Mouse (Mus musculus) MEL (cell line): ENCODE measurements around the gene Ikbkg. TPM values are rescaled to one million over a fixed set of nuclear protein-coding genes. Genes with fewer than 3 reads are reported as not detected.
"Not testable (repeated sequence)": the region's sequence is repeated elsewhere in the genome, so short reads cannot be mapped to it uniquely, and the experiment has no call there.

Experiments
- DNase-seq: peaks from one replicate; pipeline ENCODE4 v3.0.0; 2011; ENCODE audit warnings: low read depth, low spot score
- H3K27ac ChIP-seq: 2 replicates; pipeline ENCODE4 v1.5.1; 2012; ENCODE audit warnings: low read depth, mild to moderate bottlenecking, control low read depth, low read length, moderate library complexity; ENCODE audit not compliant: control insufficient read depth
- H3K27me3 ChIP-seq, 2 experiments: fragments of 150-350 bp in 1 of 2; sonication (generic) in 1 of 2; 2 replicates each; pipeline ENCODE4 v1.6.1; 2012; ENCODE audit warnings: low read length in 2 of 2, mild to moderate bottlenecking in 2 of 2, improper control_type of control experiment in 1 of 2, moderate library complexity in 1 of 2; ENCODE audit not compliant: insufficient read depth in 2 of 2, control insufficient read depth in 1 of 2
- H3K36me3 ChIP-seq, 2 experiments: 2 replicates each; pipeline ENCODE4 v1.6.1; 2012 to 2014; ENCODE audit warnings: low read length in 2 of 2, improper control_type of control experiment in 1 of 2, inconsistent platforms in 1 of 2, mild to moderate bottlenecking in 1 of 2; ENCODE audit not compliant: insufficient read depth in 2 of 2, control insufficient read depth in 1 of 2
- H3K4me1 ChIP-seq, 2 experiments: fragments of 150-350 bp in 1 of 2; sonication (generic) in 1 of 2; 2 replicates each; pipeline ENCODE4 v1.6.1; 2012; ENCODE audit warnings: low read length in 2 of 2, improper control_type of control experiment in 1 of 2, mild to moderate bottlenecking in 1 of 2; ENCODE audit not compliant: insufficient read depth in 2 of 2, control insufficient read depth in 1 of 2
- H3K4me3 ChIP-seq, 2 experiments: fragments of 150-350 bp in 1 of 2; sonication (generic) in 1 of 2; 2 replicates each; pipeline ENCODE4 v1.5.1; 2012; ENCODE audit warnings: low read depth in 2 of 2, low read length in 2 of 2, mild to moderate bottlenecking in 2 of 2, moderate library complexity in 2 of 2, control low read depth in 1 of 2, improper control_type of control experiment in 1 of 2; ENCODE audit not compliant: control insufficient read depth in 1 of 2, insufficient read depth in 1 of 2
- H3K79me2 ChIP-seq: 2 replicates; pipeline ENCODE4 v1.6.1; 2012; ENCODE audit warnings: mild to moderate bottlenecking, low read length, moderate library complexity; ENCODE audit not compliant: control insufficient read depth, poor library complexity, insufficient read depth
- H3K9ac ChIP-seq: 2 replicates; pipeline ENCODE4 v1.6.1; 2012; ENCODE audit warnings: low read depth, mild to moderate bottlenecking, control low read depth, low read length, moderate library complexity; ENCODE audit not compliant: control insufficient read depth, poor library complexity, severe bottlenecking
- H3K9me3 ChIP-seq: fragments of 150-350 bp; sonication (generic); replicated peaks from 2 replicates; pipeline ENCODE4 v1.6.1; 2012; ENCODE audit warnings: mild to moderate bottlenecking, low read length, improper control_type of control experiment, moderate library complexity; ENCODE audit not compliant: insufficient read depth
- BHLHE40 ChIP-seq: IDR thresholded peaks from 2 replicates; pipeline ENCODE4 v1.6.1; 2012; ENCODE audit warnings: low read depth, mild to moderate bottlenecking, inconsistent platforms, low read length, improper control_type of control experiment, borderline replicate concordance
- CHD1 ChIP-seq: IDR thresholded peaks from 2 replicates; pipeline ENCODE4 v1.6.1; 2012; ENCODE audit warnings: low read depth, mild to moderate bottlenecking, inconsistent platforms, low read length, improper control_type of control experiment
- E2F4 ChIP-seq: IDR thresholded peaks from 2 replicates; pipeline ENCODE4 v1.6.1; 2011; ENCODE audit warnings: low read depth, low read length, improper control_type of control experiment, borderline replicate concordance
- ELF1 ChIP-seq: IDR thresholded peaks from 2 replicates; pipeline ENCODE4 v1.6.1; 2014; ENCODE audit warnings: low read depth, mild to moderate bottlenecking, inconsistent platforms, low read length, improper control_type of control experiment, moderate library complexity
- HCFC1 ChIP-seq: IDR thresholded peaks from 2 replicates; pipeline ENCODE4 v1.6.1; 2012; ENCODE audit warnings: low read depth, mild to moderate bottlenecking, inconsistent platforms, low read length, improper control_type of control experiment, moderate library complexity
- MAFK ChIP-seq: IDR thresholded peaks from 2 replicates; pipeline ENCODE4 v1.6.1; 2011; ENCODE audit warnings: low read depth, mild to moderate bottlenecking, low read length, improper control_type of control experiment, borderline replicate concordance
- MAX ChIP-seq: IDR thresholded peaks from 2 replicates; pipeline ENCODE4 v1.6.1; 2011; ENCODE audit warnings: low read length, improper control_type of control experiment
- MXI1 ChIP-seq: IDR thresholded peaks from 2 replicates; pipeline ENCODE4 v1.6.1; 2011; ENCODE audit warnings: mild to moderate bottlenecking, low read depth, low read length, improper control_type of control experiment
- NELFE ChIP-seq: IDR thresholded peaks from 2 replicates; pipeline ENCODE4 v1.6.1; 2011; ENCODE audit warnings: low read depth, low read length, improper control_type of control experiment
- NRF1 ChIP-seq: IDR thresholded peaks from 2 replicates; pipeline ENCODE4 v1.6.1; 2014; ENCODE audit warnings: low read depth, mild to moderate bottlenecking, inconsistent platforms, low read length, improper control_type of control experiment, moderate library complexity; ENCODE audit not compliant: poor library complexity, insufficient read depth, severe bottlenecking
- POLR2A ChIP-seq, 2 experiments: IDR thresholded peaks; 2 replicates each; pipeline ENCODE4 v1.6.1; 2011 to 2012; ENCODE audit warnings: low read length in 2 of 2, mild to moderate bottlenecking in 2 of 2, control low read depth in 1 of 2, improper control_type of control experiment in 1 of 2, low read depth in 1 of 2, moderate library complexity in 1 of 2; ENCODE audit not compliant: control insufficient read depth in 1 of 2, insufficient read depth in 1 of 2, poor library complexity in 1 of 2
- POLR2AphosphoS2 ChIP-seq: IDR thresholded peaks from 2 replicates; pipeline ENCODE4 v1.6.1; 2011; ENCODE audit warnings: low read length, improper control_type of control experiment
- RCOR1 ChIP-seq: IDR thresholded peaks from 2 replicates; pipeline ENCODE4 v1.6.1; 2012; ENCODE audit warnings: low read depth, mild to moderate bottlenecking, inconsistent platforms, low read length, improper control_type of control experiment
- SIN3A ChIP-seq: IDR thresholded peaks from 2 replicates; pipeline ENCODE4 v1.6.1; 2012; ENCODE audit warnings: low read length, improper control_type of control experiment, inconsistent platforms
- TBP ChIP-seq: IDR thresholded peaks from 2 replicates; pipeline ENCODE4 v1.8.0; 2011; ENCODE audit warnings: low read depth, low read length, improper control_type of control experiment
- UBTF ChIP-seq: IDR thresholded peaks from 2 replicates; pipeline ENCODE4 v1.6.1; 2012; ENCODE audit warnings: low read depth, mild to moderate bottlenecking, inconsistent platforms, low read length, improper control_type of control experiment, moderate library complexity, borderline replicate concordance; ENCODE audit not compliant: insufficient read depth
- USF2 ChIP-seq, 2 experiments: IDR thresholded peaks; 2 replicates each; pipeline ENCODE4 v1.6.1; 2011 to 2012; ENCODE audit warnings: improper control_type of control experiment in 2 of 2, low read length in 2 of 2, borderline replicate concordance in 1 of 2, inconsistent platforms in 1 of 2, low read depth in 1 of 2, mild to moderate bottlenecking in 1 of 2; ENCODE audit not compliant: insufficient read depth in 1 of 2
- ZC3H11A ChIP-seq: IDR thresholded peaks from 2 replicates; pipeline ENCODE4 v1.6.1; 2012; ENCODE audit warnings: low read depth, mild to moderate bottlenecking, inconsistent platforms, low read length, improper control_type of control experiment
- ZKSCAN1 ChIP-seq: IDR thresholded peaks from 2 replicates; pipeline ENCODE4 v1.6.1; 2012; ENCODE audit warnings: low read depth, mild to moderate bottlenecking, inconsistent platforms, low read length, improper control_type of control experiment, moderate library complexity
- ZMIZ1 ChIP-seq: IDR thresholded peaks from 2 replicates; pipeline ENCODE4 v1.6.1; 2012; ENCODE audit warnings: low read depth, mild to moderate bottlenecking, inconsistent platforms, low read length, improper control_type of control experiment, moderate library complexity
- polyA plus RNA-seq, 2 experiments: library from polyadenylated mRNA; stranded (reverse) in 1 of 2; unstranded in 1 of 2; fragments of >175 nt in 1 of 2; fragments of >200 nt in 1 of 2; gene quantifications; 2 replicates each; pipeline versions ENCODE4 v1.2.1 to v1.2.4; 2012; ENCODE audit warnings: low replicate concordance in 2 of 2, low read depth in 1 of 2; ENCODE audit not compliant: insufficient read length in 2 of 2, insufficient read depth in 1 of 2, missing spikeins in 1 of 2
- total RNA-seq: library from RNA; depleted of rRNA; stranded (reverse); fragments of 300-350 nt; gene quantifications from 2 replicates; pipeline ENCODE4 v1.2.3, GENCODE M21; 2012

Ikbkg gene
- total and polyA plus RNA-seq, 3 experiments: 21.7 to 26.6 TPM; not detected in 1

- no peaks in the 10 kb centered on the region for H3K27me3 ChIP-seq
- peaks cover 5% of the 10 kb centered on the region; the same call in 1 of the 2 replicates for H3K79me2 ChIP-seq
- H3K9ac ChIP-seq: peak within 1 kb of the TSS; percentile 91
- no peaks in the 10 kb centered on the region for H3K9me3 ChIP-seq
- TF ChIP-seq ELF1: 0 out of 2 replicates have a peak, but pooled peaks have one; percentile 23
- peak; percentile 59 to 72 for TF ChIP-seq POLR2A (IDR thresholded peaks at IDR 0.05; ENCODE audit: control insufficient read depth in 1 of 2, insufficient read depth in 1 of 2, low read depth in 1 of 2, low read length in 2 of 2, poor library complexity in 1 of 2)
- no peak for TF ChIP-seq MAX
- no peak for TF ChIP-seq RCOR1
- peak; percentile 49; the same call in 1 of the 2 replicates for TF ChIP-seq HCFC1
- TF ChIP-seq NRF1: peak; percentile 70
- TF ChIP-seq ZMIZ1: 0 out of 2 replicates have a peak, but pooled peaks have one; percentile 37
- peak; percentile 42 for TF ChIP-seq SIN3A
- peak; percentile 37; the same call in 1 of the 2 replicates for TF ChIP-seq MXI1
- 0 out of 2 replicates have a peak, but pooled peaks have one; percentile 23 for TF ChIP-seq TBP
- peak; percentile 65; the same call in 1 of the 2 replicates for TF ChIP-seq POLR2AphosphoS2
- TF ChIP-seq MAFK: no peak
- peak; percentile 61 for TF ChIP-seq NELFE
- no peak for TF ChIP-seq USF2 (IDR thresholded peaks at IDR 0.05; ENCODE audit: borderline replicate concordance in 1 of 2, insufficient read depth in 1 of 2, low read depth in 1 of 2, low read length in 2 of 2)
- DNase-seq: peak; percentile 81
- H3K4me1 ChIP-seq: peaks cover 0 to 3% of the 10 kb centered on the region in 2 experiments; a peak in 2 of 4 replicates
- H3K27ac ChIP-seq: peak within 1 kb of the TSS; percentile 45
- H3K4me3 ChIP-seq: peak within 1 kb of the TSS; percentile 91 to 92
- peaks cover 0 to 2% of the 10 kb centered on the region in 2 experiments; a peak in 1 of 4 replicates for H3K36me3 ChIP-seq
Measured at GRCm38 (mm10) chrX:74353467-74353770, 39.7 kb upstream of the Ikbkg start, which contains the start of gene Lage3. Gene Lage3, minus strand, starts transcription at chrX:74353618.

- not testable (repeated sequence) for H3K4me3 ChIP-seq, H3K79me2 ChIP-seq, H3K36me3 ChIP-seq, H3K27ac ChIP-seq, H3K4me1 ChIP-seq, H3K27me3 ChIP-seq, H3K9me3 ChIP-seq, H3K9ac ChIP-seq
- peak; percentile 23 for DNase-seq
- TF ChIP-seq TBP: peak; percentile 89
Measured at GRCm38 (mm10) chrX:74357069-74357468, 36.0 kb upstream of the Ikbkg start.

GRCm38 (mm10) chrX:74359171-74359570 is 33.9 kb upstream of the Ikbkg start:
- Histone ChIP-seq H3K4me3 (no peak overlapping the region), H3K9me3 (no peaks in the 10 kb centered on the region), H3K9ac (no peak overlapping the region), H3K4me1 (no peaks in the 10 kb centered on the region), H3K27ac (no peak overlapping the region), H3K36me3 (no peaks in the 10 kb centered on the region), H3K79me2 (no peaks in the 10 kb centered on the region), H3K27me3 (no peaks in the 10 kb centered on the region)
- DNase-seq: no peak
- TF ChIP-seq BHLHE40: no peak
- TF ChIP-seq CHD1: no peak
- no peak for TF ChIP-seq E2F4
- TF ChIP-seq ELF1: no peak
- TF ChIP-seq ZKSCAN1: no peak
- no peak for TF ChIP-seq ZMIZ1
- no peak for TF ChIP-seq UBTF
- no peak for TF ChIP-seq ZC3H11A
- no peak for TF ChIP-seq RCOR1
- TF ChIP-seq, all 39 proteins: peak for 0
